Mouse (Mus musculus) right cerebral cortex, postnatal 4 days (tissue): ENCODE data around the gene Nfyb.

Source experiments
- DNase-seq: peaks from one replicate; pipeline ENCODE4 v3.0.0-alpha.2; 2022

Gene Nfyb

DNA sequence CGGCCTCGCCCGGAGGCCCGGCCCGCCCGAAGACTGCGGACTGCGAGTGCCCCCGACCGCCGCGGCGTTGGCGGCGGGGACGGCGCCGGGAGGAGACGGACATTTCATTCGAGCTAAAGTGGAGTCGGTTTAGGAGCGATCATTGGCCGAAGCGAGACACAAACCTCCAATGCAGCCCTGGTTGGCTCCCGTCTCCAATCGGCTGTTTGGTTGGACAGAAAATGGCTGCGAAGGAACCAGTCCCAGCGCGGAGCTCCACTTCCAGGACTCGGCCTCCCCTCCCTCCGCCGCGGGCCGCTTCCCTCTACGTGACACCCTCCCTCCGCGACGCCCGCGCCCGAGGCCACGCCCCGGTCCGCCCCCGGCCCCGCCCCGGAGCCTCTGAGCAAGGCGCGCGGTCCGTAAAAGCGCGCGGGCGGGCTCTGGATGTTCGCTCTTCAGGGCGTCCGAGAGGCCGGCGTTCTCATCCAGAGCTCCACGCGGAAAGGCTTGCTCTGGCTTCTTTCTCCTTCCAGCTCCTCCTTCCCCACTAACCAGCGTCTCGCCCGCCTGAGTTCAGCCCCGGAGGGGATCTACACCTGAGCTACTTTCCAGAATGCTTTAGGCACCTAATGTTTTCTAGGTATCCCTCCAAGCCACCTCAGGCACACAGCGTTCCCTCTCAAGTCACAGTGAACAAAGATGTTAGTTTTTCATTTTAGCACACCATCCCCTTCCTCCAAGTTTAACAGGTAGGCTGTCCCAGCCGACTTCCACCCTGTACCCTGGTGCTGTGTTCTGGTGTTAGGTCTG lies at the start of gene Nfyb:
TSS of gene Nfyb (minus strand) at position 305 of the 792 bp plus-strand sequence.
- DNase-seq, result peak; percentile 96

DNA sequence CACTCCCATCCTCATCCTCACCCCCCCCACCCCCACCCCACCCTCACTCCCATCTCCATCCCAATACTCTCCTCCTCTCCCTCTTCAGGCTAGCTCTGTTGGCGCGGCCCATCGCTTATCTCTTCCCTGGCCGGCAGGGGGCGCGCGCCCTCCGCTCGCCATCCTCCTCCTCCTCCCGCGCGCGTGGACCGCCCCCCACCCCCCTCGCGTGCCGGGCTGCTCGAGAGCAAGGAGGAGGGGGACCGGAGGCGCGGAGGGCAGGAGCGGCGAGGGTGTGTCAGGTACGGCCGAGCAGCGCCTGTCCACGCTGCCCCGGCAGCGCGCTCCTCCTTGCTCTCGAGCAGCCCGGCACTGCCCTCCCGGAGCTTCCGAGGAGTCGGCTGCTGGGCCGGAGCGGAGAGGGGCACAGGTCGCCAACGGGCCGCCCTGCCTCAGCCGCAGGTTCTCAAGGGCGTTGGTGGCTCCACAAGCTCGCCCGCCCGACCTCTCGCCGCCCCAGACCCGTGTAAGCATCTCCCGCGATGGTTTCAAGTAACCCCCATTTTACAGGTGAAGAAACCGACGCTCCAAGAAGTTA lies 48.0 kb upstream of the Nfyb start:
- peak; percentile 88 for DNase-seq

DNA sequence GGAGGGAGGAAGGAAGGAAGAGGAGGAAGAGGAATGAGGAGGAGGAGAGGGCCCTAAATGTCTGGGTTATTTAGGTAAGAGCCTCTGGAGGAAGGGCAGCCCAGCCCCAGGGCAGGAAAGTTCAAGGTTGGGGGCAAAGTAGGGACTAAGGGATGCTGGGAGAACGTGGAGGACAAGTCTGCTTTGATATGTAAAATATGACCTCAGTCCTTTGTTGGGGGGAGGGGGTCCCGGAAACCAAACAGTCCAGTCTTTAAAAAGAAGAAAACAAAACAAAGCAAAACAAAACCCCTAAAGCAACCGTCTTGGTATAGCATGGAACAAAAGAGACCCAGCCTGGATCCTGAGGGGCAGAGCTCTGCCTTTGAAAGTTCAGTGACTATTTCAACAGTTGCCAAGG lies 45.4 kb upstream of the Nfyb start:
- no peak for DNase-seq

DNA sequence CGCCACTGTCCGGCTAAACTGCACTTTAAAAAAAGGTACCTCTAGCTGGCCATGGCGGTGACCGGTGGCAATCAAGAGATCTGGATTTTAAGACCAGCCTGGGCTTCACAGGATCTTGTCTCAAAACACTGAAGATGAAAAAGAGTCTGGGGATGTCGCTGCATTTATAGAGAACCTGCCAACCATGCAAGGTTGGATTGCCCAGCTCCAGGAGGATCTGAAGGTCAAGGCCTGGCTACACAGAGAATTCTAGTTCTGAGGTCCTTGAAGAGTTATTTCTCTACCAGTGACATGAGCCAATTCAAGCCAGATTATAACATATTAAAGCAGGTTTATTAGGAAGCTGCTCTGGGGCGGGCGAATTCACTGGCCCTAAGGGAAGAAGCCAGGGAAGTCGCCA lies 44.9 kb upstream of the Nfyb start:
- DNase-seq, result no peak

DNA sequence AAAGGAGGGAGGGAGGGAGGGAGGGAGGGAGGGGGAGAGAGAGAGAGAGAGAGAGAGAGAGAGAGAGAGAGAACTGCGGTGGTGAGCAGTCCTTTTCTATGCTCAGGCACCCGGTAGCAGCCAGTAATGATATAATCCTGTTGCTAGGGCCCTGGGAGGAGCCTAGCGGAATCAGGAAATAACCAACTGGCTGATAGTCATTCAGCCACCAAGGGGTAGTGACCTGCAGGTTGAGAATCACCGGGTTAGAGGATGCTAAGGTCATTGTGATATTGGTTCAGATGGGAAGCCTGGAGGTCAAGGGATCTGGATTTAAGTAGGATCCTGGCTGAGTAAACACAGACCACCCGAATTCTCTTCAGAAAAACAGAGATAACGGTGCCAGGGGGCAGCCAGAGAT lies 44.2 kb upstream of the Nfyb start:
- DNase-seq, result no peak

DNA sequence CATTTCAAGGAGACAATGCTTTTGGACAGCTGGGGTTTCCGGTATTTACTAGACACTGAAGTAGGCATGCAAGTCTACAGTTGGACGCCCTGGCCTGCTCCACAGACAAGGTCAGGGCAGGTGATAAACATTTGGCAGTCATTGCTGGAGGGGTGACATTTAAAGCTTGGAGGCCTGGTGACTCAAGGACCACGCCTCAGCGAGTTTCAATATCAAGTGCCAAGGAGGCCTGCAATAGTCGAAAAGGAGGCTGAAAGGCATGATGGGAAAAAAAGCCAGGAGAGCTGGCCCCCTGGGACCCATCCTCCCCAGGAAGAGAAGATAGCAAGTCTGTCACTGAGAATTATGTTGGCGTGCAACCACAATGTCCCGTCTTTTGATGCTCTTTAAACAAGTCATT lies 43.3 kb upstream of the Nfyb start:
- no peak for DNase-seq

DNA sequence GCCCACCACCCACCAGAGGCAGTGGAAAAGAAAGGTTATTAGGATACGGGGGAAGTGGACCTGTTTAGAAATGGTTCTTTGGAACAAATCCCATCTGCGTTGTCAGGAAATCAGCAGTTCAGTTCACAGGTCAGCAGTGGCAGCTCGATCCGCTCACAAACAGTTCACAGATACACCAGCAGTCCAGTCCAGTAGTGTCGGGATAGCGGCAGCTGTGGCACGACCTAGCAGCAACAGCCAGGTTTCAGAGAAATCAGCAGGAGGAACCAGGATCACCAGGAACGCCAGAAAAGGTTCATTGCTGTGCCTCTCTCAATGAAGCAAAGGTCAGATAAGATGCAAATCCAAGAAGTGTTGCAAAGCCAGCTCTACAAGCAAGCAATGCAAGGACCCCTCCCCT lies 42.5 kb upstream of the Nfyb start:
- DNase-seq, result no peak

DNA sequence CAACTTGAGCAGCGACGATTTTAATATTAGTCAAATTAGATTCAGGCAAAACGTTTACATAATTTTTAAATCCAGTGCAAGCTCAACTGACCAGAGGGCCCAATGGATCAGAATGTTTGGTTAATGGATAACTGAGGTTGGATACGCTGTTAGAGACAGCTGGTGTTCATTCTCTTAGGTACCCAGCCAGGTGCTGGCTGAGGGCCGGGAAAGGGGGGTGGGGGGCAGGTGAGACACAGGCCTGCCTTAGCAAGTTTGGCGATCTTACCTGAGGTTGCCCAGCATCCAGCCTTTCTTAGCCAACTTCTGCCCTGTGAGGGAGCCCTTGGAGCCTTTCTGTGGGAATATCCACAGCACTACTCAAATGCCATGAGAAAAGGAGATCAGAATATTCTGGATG lies 41.2 kb upstream of the Nfyb start:
- no peak for DNase-seq

DNA sequence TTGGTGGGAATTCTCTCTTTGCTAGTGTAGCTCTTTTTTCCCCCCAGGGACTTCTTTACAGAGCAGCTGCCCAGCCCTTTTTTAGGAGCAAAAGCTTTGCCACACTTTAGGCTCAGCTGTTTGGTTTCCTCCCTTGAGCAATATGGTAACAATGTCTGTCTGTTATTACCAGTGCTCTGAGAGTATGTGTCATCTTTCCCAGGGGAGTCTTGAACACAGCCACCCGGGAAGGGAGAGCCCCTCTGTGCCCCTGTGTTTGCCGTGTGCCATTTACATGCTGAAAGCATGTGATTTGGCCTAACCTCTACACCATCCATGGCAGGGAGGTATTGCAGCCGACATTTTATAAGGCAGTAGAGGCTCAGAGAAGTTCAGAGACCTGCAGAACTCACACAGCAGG lies 40.5 kb upstream of the Nfyb start:
- no peak for DNase-seq

DNA sequence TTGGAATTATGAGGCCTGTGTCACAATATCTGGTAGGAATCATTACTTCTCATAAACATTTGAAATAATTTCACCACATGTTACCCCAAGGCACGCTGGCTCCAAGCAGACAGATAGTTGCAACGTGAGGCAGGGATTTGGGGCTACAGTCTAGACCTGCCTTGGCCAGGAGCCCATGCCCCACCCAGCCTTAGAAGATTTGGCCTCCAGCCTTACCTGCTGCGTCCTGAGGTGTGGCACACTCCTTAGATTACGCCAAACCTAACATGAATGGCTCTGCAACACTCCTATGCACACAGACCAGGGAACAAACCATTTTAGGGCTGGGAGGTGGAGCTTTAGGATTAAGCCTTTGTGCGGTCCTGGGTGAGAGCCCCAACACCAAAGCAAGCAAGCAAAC lies 36.1 kb upstream of the Nfyb start:
- DNase-seq, result no peak

DNA sequence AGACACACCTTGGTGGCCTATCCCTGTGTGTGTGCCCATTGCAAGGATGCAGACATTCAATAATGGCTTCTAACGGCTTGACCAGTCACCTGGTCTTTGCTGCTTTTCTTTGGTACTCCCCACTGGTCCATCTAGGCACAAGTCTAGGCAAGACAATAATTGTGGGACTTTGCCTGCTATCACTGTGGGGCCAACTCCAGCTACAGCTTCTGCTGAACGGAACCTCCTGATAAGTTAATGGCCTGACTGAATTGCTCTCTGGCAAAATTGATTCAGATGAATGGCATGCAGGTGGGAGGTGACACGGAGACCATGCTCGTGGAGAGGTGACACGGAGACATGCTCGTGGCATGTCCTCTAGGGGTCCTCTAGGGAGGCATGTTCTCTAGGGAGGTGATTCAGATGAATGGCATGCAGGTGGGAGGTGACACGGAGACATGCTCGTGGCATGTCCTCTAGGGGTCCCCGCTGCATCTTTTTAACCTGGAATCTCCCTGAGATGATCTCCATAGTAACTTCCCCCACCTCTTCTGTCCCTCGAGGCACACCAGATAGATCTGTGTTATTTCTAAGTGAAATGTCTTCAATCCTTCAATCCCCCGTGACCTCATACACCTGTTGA lies 34.5 kb upstream of the Nfyb start:
- DNase-seq, result no peak

DNA sequence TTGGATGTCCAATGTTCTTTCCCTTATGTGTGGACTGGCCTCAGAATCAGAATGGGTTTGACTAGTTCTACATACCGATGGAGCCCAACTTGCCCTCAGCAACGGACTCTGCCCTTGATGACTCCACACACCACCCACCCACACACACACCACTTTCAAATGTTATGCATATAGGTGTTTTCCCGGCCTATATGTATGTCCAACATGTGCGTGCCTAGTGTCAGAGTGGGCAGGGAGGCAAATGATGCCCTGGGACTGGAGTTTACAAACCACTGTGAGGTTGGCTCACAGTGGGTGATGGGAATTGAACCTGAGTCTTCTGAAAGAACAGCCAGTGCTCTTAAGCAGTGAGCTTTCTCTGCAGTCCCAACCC lies 33.2 kb upstream of the Nfyb start:
- no peak for DNase-seq

DNA sequence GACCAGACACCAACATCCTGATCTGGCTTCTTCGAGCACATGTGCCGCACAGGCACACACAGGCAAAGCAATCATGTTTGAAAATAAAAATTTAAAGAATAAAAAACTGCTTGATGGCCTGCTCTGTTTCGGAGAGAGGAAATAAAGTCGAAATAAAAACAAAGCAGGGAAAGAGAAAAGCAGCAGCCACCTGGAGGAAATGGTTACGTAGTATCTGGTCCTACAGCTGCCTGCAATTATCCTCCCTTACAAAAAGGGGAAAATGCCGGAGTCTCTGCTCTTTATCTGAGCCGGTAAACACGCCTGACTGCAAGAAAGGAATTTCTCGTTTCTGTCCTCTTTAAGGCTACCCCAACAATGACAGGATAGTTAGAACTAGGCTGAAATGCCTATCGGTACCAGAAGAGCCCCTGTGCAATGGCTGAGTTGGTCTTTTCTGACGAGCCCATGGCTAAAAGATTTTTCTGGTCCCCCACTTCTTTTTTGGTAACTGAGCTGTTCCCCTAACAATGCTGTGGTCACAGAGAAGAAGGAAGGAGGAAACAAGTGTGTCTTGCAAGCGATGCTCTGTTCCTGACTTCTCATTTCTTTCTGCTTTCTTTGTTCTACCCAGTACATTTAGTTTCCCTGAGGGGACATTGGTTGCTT lies 32.7 kb upstream of the Nfyb start:
- no peak for DNase-seq

DNA sequence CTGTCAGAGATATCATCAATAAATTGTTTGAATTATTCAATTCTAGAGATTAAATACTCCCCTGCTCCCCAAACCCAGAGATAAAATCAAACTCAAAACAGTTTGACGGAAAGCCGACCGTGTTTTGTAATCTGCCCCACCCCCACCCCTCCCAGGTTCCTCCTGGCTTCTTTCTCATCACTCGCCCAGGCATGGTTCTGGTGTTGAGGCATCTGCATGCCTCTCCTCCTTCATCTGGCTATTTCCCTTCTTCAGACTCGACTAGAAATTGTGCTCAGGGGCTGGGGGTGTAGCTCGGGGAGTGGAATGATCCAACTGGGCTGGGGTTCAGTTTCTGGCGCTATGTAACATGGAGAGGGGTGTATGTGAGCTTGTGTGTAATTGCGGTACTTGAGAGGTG lies 31.8 kb upstream of the Nfyb start:
- DNase-seq, result no peak

DNA sequence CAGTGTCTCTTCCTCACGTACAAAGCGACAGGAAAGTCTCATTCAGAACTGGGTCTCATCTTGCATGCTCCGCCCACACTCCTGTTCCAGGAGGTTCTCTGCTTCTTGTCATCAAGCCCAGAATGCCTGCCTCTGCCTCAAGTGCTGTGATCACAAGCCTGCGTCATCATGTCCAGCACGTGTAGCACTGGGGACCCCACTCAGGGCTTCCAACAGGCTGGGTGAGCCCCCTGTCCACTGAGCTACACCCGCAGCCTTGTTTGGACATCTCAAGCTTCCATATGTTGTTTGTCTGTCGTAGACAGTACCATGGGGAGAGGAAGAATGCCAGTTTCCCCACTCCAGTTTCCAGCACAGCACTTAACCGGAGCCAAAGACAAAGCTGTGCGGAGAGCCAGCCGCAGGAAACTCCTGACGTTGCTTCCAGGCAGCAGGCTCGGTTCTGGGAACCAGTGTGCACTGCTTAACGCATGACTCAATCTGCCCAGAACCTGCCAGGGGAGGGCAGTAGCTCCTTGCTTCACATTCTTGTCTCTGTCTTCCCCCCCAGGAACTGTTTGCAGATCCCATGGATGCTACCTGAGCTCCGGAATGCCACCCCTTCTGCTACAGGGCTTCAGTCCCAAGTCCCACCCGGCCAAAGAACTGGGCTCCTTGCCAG lies 31.3 kb upstream of the Nfyb start:
- DNase-seq, result peak; percentile 52

DNA sequence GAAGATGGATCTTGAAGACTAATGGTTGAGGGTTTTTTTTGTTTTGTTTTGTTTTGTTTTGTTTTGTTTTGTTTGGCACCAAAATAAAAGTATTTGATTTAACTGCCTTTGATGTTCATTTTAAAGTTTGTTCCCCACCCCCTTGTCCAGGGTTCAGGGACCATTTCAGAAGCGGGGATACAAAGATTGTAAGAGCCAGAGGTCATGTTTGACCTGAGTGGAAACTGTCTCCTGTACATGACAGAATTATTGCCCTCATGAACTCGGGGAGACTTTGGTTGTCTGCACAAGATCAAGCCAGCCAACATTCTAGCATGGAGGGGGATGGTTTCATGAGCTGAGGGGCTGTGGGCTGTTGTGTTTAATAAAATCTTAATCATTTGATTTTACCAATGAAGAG lies 28.4 kb upstream of the Nfyb start:
- DNase-seq, result no peak

DNA sequence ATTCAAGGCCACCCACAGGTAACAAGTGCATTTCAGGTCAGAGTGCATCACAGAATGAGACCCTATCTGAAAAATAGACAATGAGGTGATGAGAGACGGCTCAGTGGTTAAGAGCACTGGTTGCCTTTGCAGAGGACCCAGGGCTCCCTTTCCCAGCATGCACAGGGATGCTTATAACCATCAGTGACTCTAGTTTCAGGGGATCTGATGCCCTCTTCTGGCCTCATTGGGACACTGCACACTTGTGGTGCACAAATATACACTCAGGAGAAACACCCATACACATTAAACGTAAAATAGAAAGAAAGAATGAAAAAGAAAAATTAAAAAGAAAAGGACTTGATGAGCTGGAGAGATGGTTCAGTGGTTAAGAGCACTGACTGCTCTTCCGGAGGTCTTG lies 27.8 kb upstream of the Nfyb start:
- no peak for DNase-seq

DNA sequence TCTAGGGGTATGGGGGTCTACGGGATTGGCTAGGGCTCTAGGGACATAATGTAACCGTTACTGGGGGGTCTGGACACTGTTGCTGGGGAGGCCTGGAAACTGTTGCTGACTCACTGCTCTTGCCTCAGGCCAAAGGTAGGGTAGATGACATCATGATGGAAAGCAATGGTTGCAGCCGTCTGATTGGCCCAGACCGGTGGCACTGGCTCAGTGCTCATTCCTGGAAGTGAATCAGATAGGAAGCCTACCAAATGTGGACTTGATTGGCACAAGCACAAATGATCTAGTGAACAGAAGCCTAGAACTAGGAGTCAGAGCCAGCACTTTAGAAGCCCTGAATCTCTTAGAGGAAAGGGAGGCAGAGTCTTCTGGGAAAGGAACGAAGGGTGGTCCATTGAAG lies 26.6 kb upstream of the Nfyb start:
- no peak for DNase-seq

DNA sequence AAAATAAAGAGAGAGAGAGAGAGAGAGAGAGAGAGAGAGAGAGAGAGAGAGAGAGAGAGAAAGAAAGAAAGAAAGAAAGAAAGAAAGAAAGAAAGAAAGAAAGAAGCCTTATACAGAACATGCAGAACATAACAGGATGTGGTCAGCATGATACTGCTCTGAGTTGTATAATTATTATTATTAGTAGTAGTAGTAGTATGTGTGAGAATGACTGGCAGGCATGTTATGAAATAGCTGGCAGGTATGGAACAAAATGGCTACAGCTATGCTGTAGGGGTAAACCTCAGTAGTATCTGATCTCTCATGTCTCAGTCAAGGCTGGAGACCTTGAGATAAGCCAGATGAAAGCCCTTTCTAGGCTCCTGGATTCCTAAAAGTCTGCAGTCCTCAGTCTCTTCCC lies 25.2 kb upstream of the Nfyb start:
- DNase-seq, result no peak

DNA sequence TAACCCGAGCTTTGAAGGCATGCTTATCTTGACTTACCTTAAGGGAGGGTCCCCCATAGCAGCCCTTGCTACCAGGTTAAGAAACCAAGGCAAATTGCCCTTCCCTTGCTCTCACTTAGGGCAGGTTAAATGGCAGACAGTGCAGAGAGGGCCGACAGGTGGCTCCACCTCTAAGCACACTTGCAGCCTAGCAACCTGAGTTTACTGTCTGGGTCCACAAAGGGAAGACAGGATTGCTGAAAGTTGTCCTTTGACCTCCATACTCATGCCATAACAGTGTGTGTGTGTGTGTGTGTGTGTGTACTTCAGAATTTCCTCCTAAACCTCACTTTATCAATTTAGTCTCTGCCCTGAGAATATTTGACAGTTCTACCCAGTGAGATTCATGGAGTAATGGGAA lies 18.5 kb upstream of the Nfyb start:
- DNase-seq, result no peak

DNA sequence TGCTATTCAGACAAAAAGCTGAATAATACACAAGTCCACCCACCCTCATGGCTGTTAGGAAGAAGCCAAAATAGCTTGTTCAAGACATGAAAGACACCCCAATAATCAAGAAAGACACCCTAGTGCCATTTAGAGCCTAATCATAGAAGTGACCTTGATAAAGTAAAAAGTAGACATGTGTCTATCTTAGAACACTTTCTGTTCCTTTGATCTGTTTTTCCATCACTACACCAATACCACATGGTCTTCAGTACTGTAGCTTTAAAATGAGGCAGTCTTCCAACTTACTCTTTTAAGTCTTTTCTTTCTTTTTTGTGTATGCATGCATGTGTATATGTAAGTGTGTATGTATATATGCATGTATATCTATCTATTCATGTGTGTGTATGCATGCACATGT lies 16.9 kb upstream of the Nfyb start:
- DNase-seq, result no peak

DNA sequence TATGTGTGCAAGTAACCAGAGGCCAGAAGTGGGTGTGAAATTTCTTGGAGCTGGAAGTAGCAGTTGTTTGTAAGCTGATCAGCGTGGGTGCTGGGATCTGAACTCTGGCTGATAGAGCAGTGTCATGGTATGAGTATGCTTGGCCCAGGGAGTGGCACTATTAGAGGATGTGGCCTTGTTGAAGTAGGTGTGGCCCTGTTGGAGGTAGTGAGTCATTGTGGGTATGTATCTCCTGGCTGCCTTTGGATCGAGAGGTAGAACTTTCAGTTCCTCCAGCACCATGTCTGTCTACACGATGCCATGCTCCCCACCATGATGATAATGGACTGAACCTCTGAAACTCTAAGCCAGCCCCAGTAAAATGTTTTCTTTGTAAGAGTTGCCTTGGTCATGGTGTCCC lies 16.4 kb upstream of the Nfyb start:
- DNase-seq, result no peak

DNA sequence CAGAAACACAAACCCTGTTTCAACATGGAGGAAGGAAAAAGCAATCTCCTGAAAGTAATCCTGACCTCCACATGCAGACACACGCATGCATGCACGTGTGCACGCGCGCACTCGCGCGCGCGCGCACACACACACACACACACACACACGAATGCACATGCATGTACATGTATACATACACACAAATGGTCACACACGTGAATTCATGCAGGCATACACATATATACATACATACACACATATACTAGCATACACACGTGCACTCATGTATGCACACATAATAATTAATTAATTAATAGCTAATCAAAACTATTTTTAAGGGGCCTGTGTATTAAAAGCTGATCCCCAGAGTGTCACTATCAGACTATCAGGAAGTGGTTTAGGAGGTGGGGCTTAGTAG lies 15.9 kb upstream of the Nfyb start:
- no peak for DNase-seq
